Mouse (Mus musculus) monocyte, adult 5-6 weeks (primary cell): ENCODE measurements around the gene Acaa1a. TPM values are rescaled to one million over a fixed set of nuclear protein-coding genes. Genes with fewer than 3 reads are reported as not detected.
"Not testable (repeated sequence)": the region's sequence is repeated elsewhere in the genome, so short reads cannot be mapped to it uniquely, and the experiment has no call there.

Source experiments
- ATAC-seq: fragments of 153-309, 156-312 bp; replicated peaks from 2 replicates; pipeline ENCODE4 v1.8.0; 2017; ENCODE audit warnings: mild to moderate bottlenecking; ENCODE audit not compliant: low TSS enrichment, insufficient number of reproducible peaks, severe bottlenecking, poor library complexity, low FRiP score
- total RNA-seq: library from RNA; stranded (forward); fragments of 200-1000, 200-491, 200-594 nt; gene quantifications from 3 replicates; pipeline ENCODE4 v1.2.3, GENCODE M21; 2017

Acaa1a gene
- total RNA-seq, 1 experiment from 2014 or later, result 31.0 TPM

DNA sequence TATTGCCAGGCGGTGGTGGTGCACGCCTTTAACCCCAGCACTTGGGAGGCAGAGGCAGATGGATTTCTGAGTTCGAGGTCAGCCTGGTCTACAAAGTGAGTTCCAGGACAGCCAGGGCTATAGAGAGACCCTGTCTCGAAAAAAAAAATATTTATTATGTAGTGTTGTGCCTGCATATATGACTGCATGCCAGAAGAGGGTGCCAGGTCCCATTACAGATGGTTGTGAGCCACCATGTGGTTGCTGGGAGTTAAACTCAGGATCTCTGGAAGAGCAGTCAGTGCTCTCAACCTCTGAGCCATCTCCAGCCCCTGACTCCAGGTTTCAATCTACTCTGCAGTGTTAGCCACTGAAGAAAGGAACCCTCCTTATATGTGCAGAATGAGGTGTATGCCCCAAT, 31.3 kb downstream of the Acaa1a start:
- not testable (repeated sequence) for ATAC-seq

DNA sequence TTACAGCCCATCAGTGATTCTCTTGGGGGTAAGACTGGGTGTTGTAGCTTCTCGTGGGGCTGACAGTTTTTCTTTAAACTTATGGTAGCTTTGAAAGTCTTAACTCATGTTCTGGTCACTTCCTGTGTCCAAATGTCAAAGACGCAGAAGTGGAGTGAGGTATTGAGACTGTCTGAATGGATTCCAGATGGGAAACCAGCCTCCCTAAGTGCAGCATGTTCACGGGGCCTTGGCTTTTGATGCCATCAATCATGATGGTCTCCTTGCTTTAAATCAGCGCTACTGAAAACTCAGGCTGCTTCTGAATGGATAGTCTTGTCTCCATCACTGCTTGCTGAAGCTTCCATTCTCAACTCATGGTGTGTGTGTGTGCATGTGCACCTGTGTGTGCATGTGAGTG, 31.8 kb downstream of the Acaa1a start:
- no peak for ATAC-seq

DNA sequence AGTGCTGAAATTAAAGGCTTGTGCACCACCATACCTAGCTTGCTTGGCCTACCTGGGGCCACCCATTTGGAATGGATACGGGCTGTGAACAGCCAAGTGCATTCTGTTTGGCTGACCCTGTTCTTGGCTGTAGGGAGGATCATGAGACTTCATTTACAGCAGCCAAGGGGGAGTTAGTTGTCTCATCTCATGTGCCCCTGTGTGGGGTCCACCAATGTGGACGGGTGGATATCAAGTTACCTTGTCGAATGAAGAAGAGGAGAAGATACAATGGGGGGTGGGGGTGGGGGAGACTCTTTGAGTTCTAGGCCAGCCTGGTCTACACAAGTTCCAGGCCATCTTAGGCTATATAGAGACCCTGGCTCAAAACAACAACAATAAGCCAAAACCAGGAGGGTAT, 35.5 kb downstream of the Acaa1a start:
- no peak for ATAC-seq

DNA sequence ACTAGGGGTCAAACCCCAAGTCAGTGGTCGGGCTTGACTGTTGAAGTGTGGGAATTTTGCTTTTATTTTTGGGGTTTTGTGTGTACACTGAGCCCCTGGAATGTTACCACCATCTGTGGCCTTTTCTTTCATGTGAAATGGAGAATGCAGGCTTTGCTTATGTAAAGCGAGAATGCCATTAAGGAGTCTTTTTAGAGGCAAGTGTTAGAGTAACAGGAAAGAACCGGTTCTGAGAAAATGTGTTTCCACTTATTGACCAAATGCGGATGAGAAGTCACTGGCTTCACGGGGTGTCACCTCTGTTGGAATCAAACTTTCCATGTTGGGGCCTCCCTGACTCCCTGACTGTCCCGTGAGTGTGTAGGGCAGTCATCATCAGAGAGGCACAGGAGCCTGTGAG, 36.1 kb downstream of the Acaa1a start:
- no peak for ATAC-seq

DNA sequence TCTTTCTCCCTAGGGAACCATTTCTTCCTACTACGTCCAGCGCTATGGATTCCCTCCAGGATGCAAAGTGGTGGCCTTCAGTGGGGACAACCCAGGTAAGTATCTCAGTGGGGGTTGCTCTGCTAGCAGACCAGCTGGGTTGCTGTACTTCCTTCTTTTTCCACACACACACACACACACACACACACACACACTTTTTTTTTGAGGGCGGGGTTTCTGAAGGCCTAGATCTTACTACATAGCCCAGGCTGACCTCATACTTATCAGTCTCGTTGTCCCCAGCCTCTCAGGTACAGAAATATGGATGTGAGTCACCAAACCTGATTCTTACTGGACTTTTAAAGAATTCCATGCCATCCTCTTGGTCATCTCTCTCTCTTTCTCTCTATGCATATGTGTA, 38.8 kb downstream of the Acaa1a start:
- ATAC-seq, result no peak

DNA sequence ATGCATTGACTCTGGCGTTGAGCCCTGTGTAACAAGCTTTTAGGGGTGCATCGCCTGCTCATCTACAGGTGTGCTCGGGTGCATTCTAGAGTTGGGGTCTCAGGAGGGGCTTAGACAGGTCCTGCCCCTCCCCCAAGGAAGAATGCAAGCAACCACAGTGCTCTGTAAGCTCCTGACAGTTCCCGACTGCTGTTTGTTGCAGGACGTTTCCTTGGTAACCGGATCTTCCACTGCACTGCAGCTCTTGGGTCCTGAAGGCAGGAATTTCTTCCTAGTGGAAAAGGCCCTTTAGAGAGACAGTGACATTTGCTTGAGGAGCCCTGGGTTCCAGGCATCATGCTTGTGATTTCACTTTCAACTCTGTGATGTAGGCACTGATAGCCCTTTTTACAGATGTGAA, 43.1 kb downstream of the Acaa1a start:
- no peak for ATAC-seq

DNA sequence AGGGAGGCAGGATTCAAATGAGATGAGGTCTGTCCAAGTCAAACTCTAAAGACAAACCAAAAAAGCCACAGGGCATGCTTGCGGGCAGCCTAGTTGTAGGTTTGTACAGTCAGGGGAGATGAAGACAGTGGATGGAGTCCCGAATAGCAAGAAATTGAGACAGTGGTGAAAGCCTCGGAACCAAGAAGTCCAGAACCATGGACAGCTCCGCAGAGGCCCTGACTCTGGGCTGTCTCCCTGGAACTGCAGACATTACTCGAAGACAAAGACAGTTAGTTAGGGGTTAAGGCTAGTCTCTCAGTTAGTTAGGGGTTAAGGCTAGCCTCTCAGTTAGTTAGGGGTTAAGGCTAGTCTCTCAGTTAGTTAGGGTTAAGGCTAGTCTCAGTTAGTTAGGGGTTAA, 49.5 kb downstream of the Acaa1a start:
- no peak for ATAC-seq

DNA sequence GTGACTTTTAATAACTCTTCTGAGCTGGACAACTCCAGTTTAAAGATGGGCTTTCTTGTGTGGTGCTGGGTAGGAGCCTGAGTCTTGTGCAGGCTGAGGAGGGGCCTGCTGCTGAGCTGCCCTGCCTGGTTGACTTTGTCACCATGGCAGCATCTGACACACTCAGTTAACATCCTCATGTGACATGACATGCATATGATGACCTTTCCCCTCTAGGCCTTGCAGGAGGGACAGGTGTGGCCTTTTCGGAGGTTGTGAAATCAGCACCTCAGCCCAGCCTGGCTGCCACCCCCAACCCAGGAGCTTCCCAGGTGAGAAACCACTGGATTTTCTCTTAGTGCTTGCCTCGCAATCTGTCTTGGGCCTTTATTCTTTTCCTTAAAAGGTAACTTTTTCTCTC, 50.7 kb downstream of the Acaa1a start:
- no peak for ATAC-seq

DNA sequence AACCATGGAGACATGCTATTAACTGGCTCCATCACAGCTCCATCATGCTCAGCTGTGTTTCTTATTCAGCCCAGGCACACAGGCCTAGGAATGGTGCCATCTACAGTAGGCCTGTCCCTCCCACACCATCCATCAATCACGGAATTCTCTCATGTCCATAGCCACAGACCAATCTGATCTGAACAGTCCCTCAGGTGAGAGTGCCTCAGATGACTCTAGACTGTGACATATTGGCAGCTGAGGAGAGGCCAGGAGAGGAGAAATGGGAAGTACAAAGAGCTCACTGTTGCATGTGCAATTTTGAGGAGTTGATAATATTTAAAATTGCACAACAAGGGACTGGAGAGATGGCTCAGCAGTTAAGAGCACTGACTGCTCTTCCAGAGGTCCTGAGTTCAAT, 55.3 kb downstream of the Acaa1a start:
- no peak for ATAC-seq

Other genes starting within 250 kb of the Acaa1a start
- gene Plcd1, start 246.2 kb upstream of the Acaa1a start, total RNA-seq, result 0.10 TPM in 1 of 3 replicates, not detected in the others
- not detected in 3 replicates for gene Dlec1, start 237.2 kb upstream of the Acaa1a start, total RNA-seq
- not detected in 3 replicates for gene Acaa1b, start 182.6 kb upstream of the Acaa1a start, total RNA-seq
- gene Gm47289, start 180.5 kb upstream of the Acaa1a start, total RNA-seq, result not detected in 3 replicates
- not detected in 3 replicates for gene Slc22a13, start 130.6 kb upstream of the Acaa1a start, total RNA-seq
- 42.8 to 50.1 TPM (median 45.9 TPM) in 3 replicates for gene Oxsr1, start 17.2 kb upstream of the Acaa1a start, total RNA-seq
- 71.0 to 79.2 TPM (median 75.9 TPM) in 3 replicates for gene Myd88, start 1.7 kb downstream of the Acaa1a start, total RNA-seq
- 0.39 TPM in 1 of 3 replicates, not detected in the others for gene Xylb, start 17.7 kb downstream of the Acaa1a start, total RNA-seq
- 0.21 to 0.48 TPM in 2 of 3 replicates, not detected in the other for gene Slc22a14, start 25.9 kb downstream of the Acaa1a start, total RNA-seq
- 0.49 to 1.9 TPM in 2 of 3 replicates, not detected in the other for gene Acvr2b, start 62.4 kb downstream of the Acaa1a start, total RNA-seq
- gene Exog, start 105.3 kb downstream of the Acaa1a start, total RNA-seq, result 0.48 to 4.9 TPM (median 4.6 TPM) in 3 replicates
- gene Scn5a, start 239.3 kb downstream of the Acaa1a start, total RNA-seq, result not detected in 3 replicates